Mouse (Mus musculus): ENCODE measurements around the gene Slc45a1.

DNA sequence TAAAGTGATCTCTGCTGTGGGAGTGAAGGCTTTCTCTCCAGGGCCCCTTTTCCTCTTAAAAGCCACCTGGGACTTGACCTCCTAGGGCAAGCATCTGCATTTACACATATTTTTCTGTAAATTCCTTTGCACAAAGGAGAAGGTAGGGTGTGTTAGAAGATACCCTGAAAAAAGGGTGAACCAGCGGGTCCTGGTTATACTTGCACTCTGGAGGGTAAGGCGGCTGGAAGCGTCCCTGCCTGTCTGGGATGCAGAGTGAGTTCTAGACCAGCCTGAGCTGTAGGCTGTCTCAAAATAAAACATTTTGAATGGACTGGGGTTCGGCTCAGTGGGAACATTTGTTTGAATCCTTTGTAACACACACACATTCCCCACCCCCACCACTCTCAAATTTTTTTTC, 60.4 kb downstream of the Slc45a1 start:
- TF ChIP-seq GATA1 (IDR thresholded peaks at IDR 0.05; ENCODE audit: borderline replicate concordance, low read length) (no peak), FLI1 (IDR thresholded peaks at IDR 0.05; ENCODE audit: low read length) (no peak)

Measured in megakaryocyte, embryonic 14.5 days (primary cell).